Mouse (Mus musculus): ENCODE results near the gene Hist3h2a.

GRCm38 (mm10) chr11:58977607-58978026 lies 23.1 kb downstream of the Hist3h2a start:
- TF ChIP-seq CTCF (IDR thresholded peaks at IDR 0.05; ENCODE audit: low read depth, low read length) (no peak), TAL1 (conservative IDR thresholded peaks at IDR 0.05; ENCODE audit: low read depth, low read length) (no peak), GATA1 (IDR thresholded peaks at IDR 0.05; ENCODE audit: borderline replicate concordance, low read length) (no peak)
